Mouse (Mus musculus): ENCODE data around the gene Lgals3bp.

DNA sequence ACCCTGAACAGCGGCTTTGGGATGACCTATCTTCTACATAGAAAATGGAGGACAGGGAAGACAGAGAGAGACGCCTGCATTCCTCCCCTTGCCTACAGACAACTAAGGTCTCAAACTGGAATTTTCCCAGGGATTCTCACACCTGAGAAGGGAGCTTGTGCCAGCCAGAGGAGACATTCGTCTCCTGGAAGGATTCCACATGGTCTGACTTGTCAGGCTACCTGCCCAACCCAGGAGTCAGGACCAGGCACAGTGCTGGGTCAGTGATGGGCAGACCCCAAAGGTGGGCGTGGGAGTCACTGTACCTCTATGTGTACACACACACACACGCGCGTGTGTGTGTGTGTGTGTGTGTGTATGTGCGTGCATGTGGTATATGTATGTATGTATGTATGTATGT is 3.4 kb upstream of the Lgals3bp start:
- TF ChIP-seq POLR2A (IDR thresholded peaks at IDR 0.05; ENCODE audit: borderline replicate concordance, extremely low read depth, low read depth, low read length) (no peak), CTCF (IDR thresholded peaks at IDR 0.05; ENCODE audit: insufficient read depth, low read length) (no peak)
